Mouse (Mus musculus): Measurements from ENCODE around the gene Prss53. TPM values are rescaled to one million over a fixed set of nuclear protein-coding genes. Genes with fewer than 3 reads are reported as not detected.
A peak's percentile ranks its signal among the peaks of the same experiment; 100 is the strongest.

Gene Prss53
- total and polyA plus RNA-seq, 3 experiments, result 0.15 to 0.77 TPM; not detected in 1

GRCm38 (mm10) chr7:127929923-127930322 lies 39.2 kb upstream of the Prss53 start, which contains the start of gene Prss8:
Gene Prss8 (minus strand): TSS chr7:127930104.
- TF ChIP-seq ZNF384 (IDR thresholded peaks at IDR 0.05; ENCODE audit: low read depth, low read length) (peak; percentile 53), UBTF (IDR thresholded peaks at IDR 0.05; ENCODE audit: borderline replicate concordance, insufficient read depth, low read depth, low read length) (no peak)
- no peaks in the 10 kb centered on the region for H3K79me2 ChIP-seq (ENCODE audit: control insufficient read depth, insufficient read depth, low read length, poor library complexity)
- H3K9me3 ChIP-seq (replicated peaks; ENCODE audit: insufficient read depth, low read length), result no peaks in the 10 kb centered on the region
- peak within 1 kb of the TSS; percentile 28; the same call in 1 of the 2 replicates for H3K9ac ChIP-seq (ENCODE audit: control insufficient read depth, low read depth, low read length, poor library complexity, severe bottlenecking)
- H3K36me3 ChIP-seq (ENCODE audit: control insufficient read depth in 1 of 2, insufficient read depth in 2 of 2, low read length in 2 of 2), result peaks cover under 1 to 10% of the 10 kb centered on the region in 2 experiments
- no peaks in the 10 kb centered on the region for H3K27me3 ChIP-seq (ENCODE audit: control insufficient read depth in 1 of 2, insufficient read depth in 2 of 2, low read length in 2 of 2)
- DNase-seq (ENCODE audit: low read depth, low spot score), result no peak
- peak within 1 kb of the TSS; percentile 16; the same call in 1 of the 2 replicates for H3K27ac ChIP-seq (ENCODE audit: control insufficient read depth, low read depth, low read length)
- peaks cover 2 to 21% of the 10 kb centered on the region in 2 experiments; a peak in 3 of 4 replicates for H3K4me1 ChIP-seq (ENCODE audit: control insufficient read depth in 1 of 2, insufficient read depth in 2 of 2, low read length in 2 of 2)
- H3K4me3 ChIP-seq (ENCODE audit: control insufficient read depth in 1 of 2, insufficient read depth in 1 of 2, low read depth in 2 of 2, low read length in 2 of 2), result no peak within 1 kb of the TSS

- Histone ChIP-seq H3K27me3 (ENCODE audit: control insufficient read depth in 1 of 2, insufficient read depth in 2 of 2, low read length in 2 of 2) (no peaks in the 10 kb centered on the region), H3K4me1 (ENCODE audit: control insufficient read depth in 1 of 2, insufficient read depth in 2 of 2, low read length in 2 of 2) (peaks cover 0 to 15% of the 10 kb centered on the region in 2 experiments; a peak in 2 of 4 replicates), H3K27ac (ENCODE audit: control insufficient read depth, low read depth, low read length) (no peak overlapping the region; the same call in 1 of the 2 replicates), H3K9ac (ENCODE audit: control insufficient read depth, low read depth, low read length, poor library complexity, severe bottlenecking) (no peak overlapping the region), H3K79me2 (ENCODE audit: control insufficient read depth, insufficient read depth, low read length, poor library complexity) (no peaks in the 10 kb centered on the region), H3K4me3 (ENCODE audit: control insufficient read depth in 1 of 2, insufficient read depth in 1 of 2, low read depth in 2 of 2, low read length in 2 of 2) (no peak overlapping the region), H3K9me3 (replicated peaks; ENCODE audit: insufficient read depth, low read length) (no peaks in the 10 kb centered on the region), H3K36me3 (ENCODE audit: control insufficient read depth in 1 of 2, insufficient read depth in 2 of 2, low read length in 2 of 2) (peaks cover 2 to 4% of the 10 kb centered on the region in 2 experiments)
- no peak for DNase-seq (ENCODE audit: low read depth, low spot score)
- peak in 1 of 2 experiments; percentile 6; a peak in 1 of 4 replicates for TF ChIP-seq POLR2A (IDR thresholded peaks at IDR 0.05; ENCODE audit: control insufficient read depth in 1 of 2, insufficient read depth in 1 of 2, low read depth in 1 of 2, low read length in 2 of 2, poor library complexity in 1 of 2)
- no peak for TF ChIP-seq HCFC1 (IDR thresholded peaks at IDR 0.05; ENCODE audit: low read depth, low read length)
These were observed 37.8 kb upstream of the Prss53 start for GRCm38 (mm10) chr7:127928596-127928995.

GRCm38 (mm10) chr7:127927726-127928125 lies 37.0 kb upstream of the Prss53 start:
- H3K4me1 ChIP-seq (ENCODE audit: control insufficient read depth in 1 of 2, insufficient read depth in 2 of 2, low read length in 2 of 2), result peaks cover 0 to 15% of the 10 kb centered on the region in 2 experiments; a peak in 2 of 4 replicates
- H3K27me3 ChIP-seq (ENCODE audit: control insufficient read depth in 1 of 2, insufficient read depth in 2 of 2, low read length in 2 of 2), result no peaks in the 10 kb centered on the region

GRCm38 (mm10) chr7:127926846-127927245 lies 36.1 kb upstream of the Prss53 start:
- Histone ChIP-seq H3K9me3 (replicated peaks; ENCODE audit: insufficient read depth, low read length) (no peaks in the 10 kb centered on the region), H3K4me3 (ENCODE audit: control insufficient read depth in 1 of 2, insufficient read depth in 1 of 2, low read depth in 2 of 2, low read length in 2 of 2) (no peak overlapping the region), H3K27ac (ENCODE audit: control insufficient read depth, low read depth, low read length) (no peak overlapping the region), H3K36me3 (ENCODE audit: control insufficient read depth in 1 of 2, insufficient read depth in 2 of 2, low read length in 2 of 2) (peaks cover 2 to 12% of the 10 kb centered on the region in 2 experiments), H3K27me3 (ENCODE audit: control insufficient read depth in 1 of 2, insufficient read depth in 2 of 2, low read length in 2 of 2) (no peaks in the 10 kb centered on the region), H3K9ac (ENCODE audit: control insufficient read depth, low read depth, low read length, poor library complexity, severe bottlenecking) (no peak overlapping the region), H3K79me2 (ENCODE audit: control insufficient read depth, insufficient read depth, low read length, poor library complexity) (no peaks in the 10 kb centered on the region), H3K4me1 (ENCODE audit: control insufficient read depth in 1 of 2, insufficient read depth in 2 of 2, low read length in 2 of 2) (peaks cover 0 to 23% of the 10 kb centered on the region in 2 experiments; a peak in 2 of 4 replicates)
- TF ChIP-seq TAL1 (IDR thresholded peaks at IDR 0.05; ENCODE audit: low read length) (no peak), POLR2AphosphoS5 (IDR thresholded peaks at IDR 0.05; ENCODE audit: borderline replicate concordance, low read depth, low read length) (no peak), MXI1 (IDR thresholded peaks at IDR 0.05; ENCODE audit: low read depth, low read length) (no peak), ZKSCAN1 (IDR thresholded peaks at IDR 0.05; ENCODE audit: low read depth, low read length) (no peak), NELFE (IDR thresholded peaks at IDR 0.05; ENCODE audit: low read depth, low read length) (no peak), JUND (IDR thresholded peaks at IDR 0.05; ENCODE audit: low read depth, low read length) (no peak), GABPA (IDR thresholded peaks at IDR 0.05; ENCODE audit: low read depth, low read length) (no peak), SIN3A (IDR thresholded peaks at IDR 0.05; ENCODE audit: low read length) (no peak), BHLHE40 (IDR thresholded peaks at IDR 0.05; ENCODE audit: borderline replicate concordance, low read depth, low read length) (no peak), E2F4 (IDR thresholded peaks at IDR 0.05; ENCODE audit: borderline replicate concordance, low read depth, low read length) (no peak)
- DNase-seq (ENCODE audit: low read depth, low spot score), result no peak

More at GRCm38 (mm10) chr7:127927726-127928125, 37.0 kb upstream of the Prss53 start:
- Histone ChIP-seq H3K9ac (ENCODE audit: control insufficient read depth, low read depth, low read length, poor library complexity, severe bottlenecking) (no peak overlapping the region), H3K79me2 (ENCODE audit: control insufficient read depth, insufficient read depth, low read length, poor library complexity) (no peaks in the 10 kb centered on the region), H3K4me3 (ENCODE audit: control insufficient read depth in 1 of 2, insufficient read depth in 1 of 2, low read depth in 2 of 2, low read length in 2 of 2) (no peak overlapping the region), H3K36me3 (ENCODE audit: control insufficient read depth in 1 of 2, insufficient read depth in 2 of 2, low read length in 2 of 2) (peaks cover 2 to 4% of the 10 kb centered on the region in 2 experiments), H3K27ac (ENCODE audit: control insufficient read depth, low read depth, low read length) (no peak overlapping the region), H3K9me3 (replicated peaks; ENCODE audit: insufficient read depth, low read length) (no peaks in the 10 kb centered on the region)
- no peak for TF ChIP-seq SIN3A (IDR thresholded peaks at IDR 0.05; ENCODE audit: low read length)
- TF ChIP-seq BHLHE40 (IDR thresholded peaks at IDR 0.05; ENCODE audit: borderline replicate concordance, low read depth, low read length), result no peak
- no peak for TF ChIP-seq RCOR1 (IDR thresholded peaks at IDR 0.05; ENCODE audit: low read depth, low read length)
- DNase-seq (ENCODE audit: low read depth, low spot score), result no peak

Data from MEL (cell line).